Mouse (Mus musculus): ENCODE data around the gene Cdv3. TPM values are rescaled to one million over a fixed set of nuclear protein-coding genes. Genes with fewer than 3 reads are reported as not detected.

Cdv3 gene
- polyA plus RNA-seq, 1 experiment from 2014 or later = 80.9 TPM

DNA sequence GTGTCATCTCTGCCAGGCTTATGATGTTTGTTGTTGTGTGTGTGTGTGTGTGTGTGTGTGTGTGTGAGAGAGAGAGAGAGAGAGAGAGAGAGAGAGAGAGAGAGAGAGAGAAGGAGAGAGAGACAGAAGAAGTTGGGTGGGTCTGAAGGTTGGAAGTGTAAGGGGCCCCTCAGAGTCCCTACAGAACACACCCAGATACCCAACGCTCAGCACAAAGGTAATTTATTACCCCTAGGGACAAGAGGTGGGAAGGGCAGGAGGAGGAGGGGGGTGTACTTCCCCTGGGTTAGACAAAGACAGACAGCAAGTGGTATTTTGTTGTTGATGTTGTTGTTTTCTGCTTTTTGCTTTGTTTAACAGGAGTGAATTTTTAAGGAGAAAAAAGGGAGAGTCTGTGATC, 20.0 kb upstream of the Cdv3 start:
- Histone ChIP-seq H3K4me2 (no peak overlapping the region), H3K9ac (no peak overlapping the region), H3K27me3 (no peaks in the 10 kb centered on the region), H3K27ac (no peak overlapping the region), H3K4me3 (no peak overlapping the region), H3K4me1 (replicated peaks) (0 out of 2 replicates have a peak, but pooled peaks cover 4% of the 10 kb centered on the region), H3K36me3 (no peaks in the 10 kb centered on the region), H3K9me3 (no peaks in the 10 kb centered on the region)
- WGBS = 18% methylated on average over 1 of the region's 1 CpGs
- no peak for ATAC-seq (ENCODE audit: low FRiP score)

DNA sequence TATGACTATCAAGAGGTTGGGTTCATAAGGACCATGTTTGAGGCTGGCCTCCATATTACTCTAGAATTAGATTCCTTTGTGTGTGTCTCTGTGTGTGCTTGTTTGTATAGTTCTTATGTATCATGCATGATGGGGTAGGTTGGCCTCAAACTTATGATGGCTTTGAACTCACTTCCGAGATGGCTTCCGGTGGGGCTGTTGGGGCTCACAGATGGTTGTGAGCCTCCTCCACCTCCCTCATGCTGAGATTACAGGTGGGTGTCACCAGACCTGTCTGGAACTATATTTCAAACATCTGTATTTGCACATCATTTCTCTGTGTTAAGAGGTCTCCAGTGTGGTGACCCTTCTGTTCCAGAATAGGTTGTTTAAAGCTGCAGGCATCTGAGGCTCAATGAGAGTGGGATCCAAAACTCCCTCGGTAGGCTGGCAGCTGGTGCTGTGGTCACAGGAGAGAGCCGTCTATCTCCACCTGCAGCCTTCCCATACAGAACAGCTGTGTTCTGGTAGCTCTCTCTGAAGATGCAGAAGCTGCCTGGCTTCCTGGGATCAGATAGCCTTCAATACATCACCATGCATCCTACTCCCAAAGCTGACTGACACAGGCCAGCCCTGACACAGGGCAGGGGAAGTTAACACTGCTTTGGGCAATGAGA, 18.6 kb upstream of the Cdv3 start:
- Histone ChIP-seq H3K4me2 (no peak overlapping the region), H3K9ac (no peak overlapping the region), H3K27me3 (no peaks in the 10 kb centered on the region), H3K36me3 (no peaks in the 10 kb centered on the region), H3K4me3 (no peak overlapping the region), H3K4me1 (replicated peaks) (0 out of 2 replicates have a peak, but pooled peaks cover 4% of the 10 kb centered on the region), H3K27ac (no peak overlapping the region), H3K9me3 (no peaks in the 10 kb centered on the region)
- ATAC-seq (ENCODE audit: low FRiP score) = no peak
- 87% methylated on average over 4 of the region's 4 CpGs for WGBS

DNA sequence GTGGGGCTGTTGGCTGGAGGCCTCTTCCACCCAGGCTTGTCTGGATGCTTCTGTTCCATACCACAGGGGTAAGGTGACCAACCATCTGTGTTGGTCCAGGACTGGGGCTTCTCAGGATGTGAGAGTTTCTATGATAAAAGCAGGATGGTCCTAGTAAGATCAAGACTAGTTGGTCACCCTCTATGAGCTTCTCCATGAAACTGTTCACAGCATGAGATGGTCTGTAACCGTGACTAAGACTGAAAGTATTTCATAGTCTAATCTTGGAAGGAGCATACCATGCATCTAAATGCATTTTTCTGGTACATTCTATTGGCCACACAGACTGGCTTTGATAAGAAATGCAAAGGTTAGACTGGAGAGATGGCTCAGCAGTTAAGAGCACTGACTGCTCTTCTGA, 17.9 kb upstream of the Cdv3 start:
- no peak for ATAC-seq (ENCODE audit: low FRiP score)
- H3K4me1 ChIP-seq (replicated peaks) = 0 out of 2 replicates have a peak, but pooled peaks cover 9% of the 10 kb centered on the region
- no peak overlapping the region for H3K9ac ChIP-seq
- WGBS = 92% methylated on average over 1 of the region's 1 CpGs
- H3K27ac ChIP-seq = no peak overlapping the region
- no peaks in the 10 kb centered on the region for H3K36me3 ChIP-seq
- no peak overlapping the region for H3K4me3 ChIP-seq
- H3K4me2 ChIP-seq = no peak overlapping the region
- no peaks in the 10 kb centered on the region for H3K9me3 ChIP-seq
- no peaks in the 10 kb centered on the region for H3K27me3 ChIP-seq

DNA sequence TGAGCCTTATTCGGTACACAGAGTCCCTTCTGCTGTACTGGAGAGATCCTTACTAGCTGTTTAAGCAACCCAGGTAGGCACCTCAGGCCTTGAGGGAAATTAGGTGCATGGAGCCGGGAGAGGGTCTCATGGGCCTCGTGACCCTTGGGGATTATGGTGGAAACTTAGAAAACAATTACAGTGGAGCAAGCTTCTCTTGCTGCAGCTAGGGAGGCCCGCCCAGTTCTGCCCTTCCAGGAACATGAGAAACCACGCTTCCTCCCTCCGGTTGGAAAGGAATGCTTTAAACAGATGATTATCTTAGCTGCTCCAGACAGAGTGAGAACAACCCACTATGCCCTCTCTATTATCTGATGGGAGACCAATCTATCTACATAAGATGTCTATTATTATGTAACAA, 17.3 kb upstream of the Cdv3 start:
- Histone ChIP-seq H3K4me2 (no peak overlapping the region), H3K4me3 (no peak overlapping the region), H3K9ac (no peak overlapping the region), H3K4me1 (replicated peaks) (0 out of 2 replicates have a peak, but pooled peaks cover 9% of the 10 kb centered on the region), H3K9me3 (no peaks in the 10 kb centered on the region), H3K36me3 (no peaks in the 10 kb centered on the region), H3K27ac (no peak overlapping the region), H3K27me3 (no peaks in the 10 kb centered on the region)
- 79% methylated on average over 6 of the region's 6 CpGs for WGBS
- no peak for ATAC-seq (ENCODE audit: low FRiP score)

DNA sequence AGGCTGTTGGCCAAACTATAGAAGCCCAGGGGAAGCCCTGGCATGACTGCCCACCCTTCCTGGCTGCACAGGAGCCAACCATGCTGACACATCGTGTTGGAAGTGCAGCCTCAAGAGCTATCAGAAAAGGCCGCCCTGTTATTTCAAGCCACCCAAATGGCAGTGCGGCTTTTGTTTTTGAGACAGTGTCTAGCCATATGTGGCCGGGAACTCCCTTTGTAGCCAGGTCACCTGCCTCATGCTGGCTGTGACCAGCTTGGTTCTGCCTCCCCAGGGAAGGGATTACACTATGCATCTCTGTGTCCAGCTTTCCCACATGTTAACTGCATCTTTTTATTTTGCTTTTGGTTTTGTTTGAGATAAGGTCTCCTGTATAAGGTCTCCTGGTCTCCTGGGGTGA, 14.9 kb upstream of the Cdv3 start:
- Histone ChIP-seq H3K4me3 (no peak overlapping the region), H3K9me3 (no peaks in the 10 kb centered on the region), H3K4me2 (no peak overlapping the region), H3K36me3 (no peaks in the 10 kb centered on the region), H3K27ac (no peak overlapping the region), H3K27me3 (no peaks in the 10 kb centered on the region), H3K9ac (no peak overlapping the region), H3K4me1 (replicated peaks) (0 out of 2 replicates have a peak, but pooled peaks cover 6% of the 10 kb centered on the region)
- 85% methylated on average over 4 of the region's 4 CpGs for WGBS
- no peak for ATAC-seq (ENCODE audit: low FRiP score)

DNA sequence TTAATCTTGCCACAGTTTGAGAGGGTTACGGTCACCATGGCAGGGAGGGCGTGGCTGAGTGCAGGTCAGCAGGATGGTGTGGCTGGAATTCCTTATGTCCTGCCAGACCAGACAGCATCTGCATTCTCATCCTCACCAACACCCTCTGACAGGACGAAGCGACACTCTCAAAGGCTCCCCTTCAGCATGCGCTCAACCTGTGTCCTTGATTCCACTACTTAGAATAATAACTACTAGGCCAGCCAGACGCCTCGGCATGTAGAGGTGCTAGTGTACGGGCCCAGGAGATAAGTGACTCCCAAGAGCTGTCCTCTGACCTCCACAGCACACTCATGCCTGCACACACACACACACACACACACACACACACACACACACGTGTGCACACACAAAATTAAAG, 13.6 kb upstream of the Cdv3 start:
- Histone ChIP-seq H3K4me1 (replicated peaks) (0 out of 2 replicates have a peak, but pooled peaks cover 6% of the 10 kb centered on the region), H3K36me3 (no peaks in the 10 kb centered on the region), H3K9me3 (no peaks in the 10 kb centered on the region), H3K9ac (no peak overlapping the region), H3K27me3 (no peaks in the 10 kb centered on the region), H3K27ac (no peak overlapping the region), H3K4me2 (no peak overlapping the region), H3K4me3 (no peak overlapping the region)
- ATAC-seq (ENCODE audit: low FRiP score) = no peak
- 76% methylated on average over 9 of the region's 9 CpGs for WGBS

DNA sequence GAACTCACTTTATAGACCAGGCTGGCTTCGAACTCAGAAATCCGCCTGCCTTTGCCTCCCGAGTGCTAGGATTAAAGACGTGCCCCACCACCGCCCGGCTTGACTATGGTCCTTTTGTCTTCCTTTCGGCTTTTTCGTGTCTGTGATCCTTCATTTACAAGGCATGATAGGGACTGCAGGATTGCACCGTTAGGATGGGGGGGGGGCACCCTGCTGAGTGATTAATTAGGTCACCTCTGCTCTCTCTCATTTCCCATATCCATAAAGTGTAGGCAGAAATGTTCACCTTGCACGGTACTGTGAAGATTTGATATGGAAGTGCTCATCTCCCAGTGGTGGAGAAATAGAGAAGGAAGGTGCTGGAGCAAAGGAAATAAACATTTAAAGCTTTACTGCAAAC, 13.0 kb upstream of the Cdv3 start:
- H3K4me3 ChIP-seq = no peak overlapping the region
- 53% methylated on average over 10 of the region's 10 CpGs for WGBS
- no peak overlapping the region for H3K9ac ChIP-seq
- H3K4me2 ChIP-seq = no peak overlapping the region
- H3K36me3 ChIP-seq = no peaks in the 10 kb centered on the region
- no peaks in the 10 kb centered on the region for H3K27me3 ChIP-seq
- H3K9me3 ChIP-seq = no peaks in the 10 kb centered on the region
- H3K27ac ChIP-seq = no peak overlapping the region
- ATAC-seq (ENCODE audit: low FRiP score) = no peak
- H3K4me1 ChIP-seq (replicated peaks) = 0 out of 2 replicates have a peak, but pooled peaks cover 6% of the 10 kb centered on the region

DNA sequence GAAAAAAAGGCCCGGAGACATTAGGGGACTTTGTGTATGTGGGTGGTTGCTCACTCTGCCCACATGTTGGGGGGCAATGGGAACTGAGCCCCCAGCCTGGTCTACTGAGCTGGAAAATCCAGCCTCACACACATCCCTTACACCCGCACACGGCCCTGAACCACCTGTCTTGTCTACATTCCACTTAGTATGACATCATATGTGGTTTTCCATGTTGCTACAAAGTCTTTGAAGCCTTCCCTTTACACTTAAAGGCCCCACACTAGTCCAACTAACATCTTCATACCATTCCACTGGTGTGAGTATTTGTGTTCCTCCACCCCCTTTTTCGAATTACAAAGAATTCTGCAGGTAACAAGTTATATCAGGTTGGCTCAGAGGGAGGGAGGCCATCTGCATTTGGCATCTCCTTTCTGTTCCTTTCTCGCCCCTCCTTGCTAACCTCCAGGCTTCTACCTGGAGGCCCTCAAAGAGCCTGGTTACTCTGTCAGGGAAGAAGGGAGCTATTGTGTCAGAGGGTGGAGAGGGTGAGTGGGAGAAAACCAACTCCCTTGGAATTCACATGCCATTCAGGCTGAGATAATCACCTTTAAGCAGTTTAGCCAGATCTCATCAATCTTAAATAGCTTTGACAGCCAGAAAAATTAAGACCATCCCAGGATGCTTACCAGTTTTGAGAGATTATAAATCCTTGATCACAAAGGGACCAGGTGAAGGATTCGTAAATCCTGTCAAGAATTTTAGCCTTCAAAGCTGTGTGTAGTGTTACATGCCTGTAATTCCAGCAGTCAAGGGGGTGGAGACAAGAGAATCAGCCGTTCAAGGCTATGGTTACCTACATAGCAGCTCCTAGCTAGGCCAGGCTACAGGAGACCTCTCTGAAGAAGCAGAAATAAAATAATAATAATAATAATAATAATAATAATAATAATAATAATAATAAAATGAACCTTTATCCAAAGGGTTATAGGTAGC, 11.0 kb upstream of the Cdv3 start:
- no peak for ATAC-seq (ENCODE audit: low FRiP score)
- Histone ChIP-seq H3K9me3 (no peaks in the 10 kb centered on the region), H3K4me2 (no peak overlapping the region), H3K36me3 (no peaks in the 10 kb centered on the region), H3K27ac (no peak overlapping the region), H3K9ac (no peak overlapping the region), H3K27me3 (no peaks in the 10 kb centered on the region), H3K4me3 (no peak overlapping the region), H3K4me1 (replicated peaks) (0 out of 2 replicates have a peak, but pooled peaks cover 6% of the 10 kb centered on the region)
- WGBS = 78% methylated on average over 7 of the region's 7 CpGs

DNA sequence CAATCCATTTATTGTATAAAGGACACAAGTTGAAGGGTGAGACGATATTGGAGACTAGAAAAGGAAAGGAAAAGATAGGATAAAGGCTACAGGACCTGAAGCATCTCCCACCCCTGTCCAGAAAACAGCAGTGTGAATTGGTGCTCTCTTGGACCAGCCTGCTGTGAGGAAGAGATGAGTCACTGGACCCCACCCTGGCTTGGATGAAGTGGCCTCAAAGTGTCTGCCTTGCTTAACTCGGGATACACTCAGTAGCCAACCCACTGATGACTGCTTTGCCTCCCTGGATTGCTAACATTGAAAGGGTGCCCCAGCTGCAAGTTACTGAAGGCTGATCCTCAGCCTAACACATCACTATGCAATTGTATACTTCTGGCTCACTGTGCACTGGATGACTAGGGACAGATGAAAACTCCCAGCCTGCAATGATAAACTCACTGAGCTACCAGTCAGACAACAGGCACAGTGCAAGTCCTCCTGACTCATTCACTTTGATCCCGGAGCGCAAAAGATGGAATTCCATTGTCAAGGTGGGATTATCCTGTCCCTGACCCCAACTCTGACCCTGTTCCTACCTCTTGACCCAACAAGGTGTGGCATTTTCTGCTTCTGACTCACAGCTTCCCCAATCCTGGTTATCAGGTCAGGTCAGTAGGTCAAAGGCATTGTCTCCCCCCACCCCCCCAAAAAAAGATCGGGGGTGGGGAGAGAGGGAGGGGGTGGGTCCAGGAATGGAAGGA, 6.8 kb upstream of the Cdv3 start:
- Histone ChIP-seq H3K9me3 (no peaks in the 10 kb centered on the region), H3K4me2 (no peak overlapping the region), H3K36me3 (no peaks in the 10 kb centered on the region), H3K27ac (no peak overlapping the region), H3K4me1 (replicated peaks) (no peaks in the 10 kb centered on the region; the same call in 1 of the 2 replicates), H3K4me3 (no peak overlapping the region), H3K9ac (no peak overlapping the region), H3K27me3 (no peaks in the 10 kb centered on the region)
- WGBS = 78% methylated on average over 5 of the region's 5 CpGs
- ATAC-seq (ENCODE audit: low FRiP score) = no peak

DNA sequence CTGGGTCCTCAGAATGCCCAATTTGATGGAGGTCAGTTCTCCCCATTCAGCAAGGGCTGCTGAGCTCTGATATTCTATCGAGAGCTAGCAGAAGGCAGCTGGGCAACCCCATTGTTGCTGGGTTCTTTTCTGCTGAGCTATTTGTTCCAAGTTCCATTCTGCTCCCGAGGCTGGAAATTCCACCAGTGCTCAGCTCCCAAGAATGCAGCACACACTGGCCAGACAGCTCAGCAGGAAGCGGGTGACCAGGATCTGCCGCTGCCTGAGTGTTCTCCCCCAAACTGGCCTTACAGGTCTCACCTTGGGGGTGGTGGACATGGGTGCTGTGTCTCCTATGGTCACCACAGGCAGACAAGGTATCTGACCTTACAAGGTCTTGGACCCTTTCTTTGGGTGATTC, 4.3 kb upstream of the Cdv3 start:
- H3K9me3 ChIP-seq = no peaks in the 10 kb centered on the region
- H3K27ac ChIP-seq = no peak overlapping the region
- H3K36me3 ChIP-seq = no peaks in the 10 kb centered on the region
- no peak overlapping the region for H3K4me2 ChIP-seq
- H3K4me1 ChIP-seq (replicated peaks) = peaks cover 10% of the 10 kb centered on the region
- no peaks in the 10 kb centered on the region for H3K27me3 ChIP-seq
- ATAC-seq (ENCODE audit: low FRiP score) = no peak
- H3K9ac ChIP-seq = no peak overlapping the region
- 50% methylated on average over 4 of the region's 4 CpGs for WGBS
- H3K4me3 ChIP-seq = no peak overlapping the region

DNA sequence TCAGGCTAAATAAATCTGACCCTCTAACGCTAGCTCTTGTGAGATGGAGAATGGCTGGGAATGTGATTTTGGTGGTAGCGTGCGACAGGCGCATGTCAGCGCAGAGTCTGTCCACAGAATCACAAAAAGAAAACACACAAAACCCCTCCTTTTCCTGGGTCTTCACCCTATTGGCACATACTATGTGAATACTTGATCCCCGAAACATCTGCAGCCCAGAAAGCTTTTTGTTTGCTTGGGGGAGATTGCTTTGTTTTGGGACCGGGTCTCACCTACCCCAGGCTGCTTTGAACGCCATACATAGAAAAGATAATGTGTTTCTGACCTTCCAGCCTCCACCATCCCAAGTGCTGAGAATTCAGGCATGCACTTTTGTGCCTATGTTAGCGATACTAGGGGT, 716 bp upstream of the Cdv3 start:
- H3K9me3 ChIP-seq = no peaks in the 10 kb centered on the region
- peak overlapping the region; percentile 63; the same call in 1 of the 2 replicates for H3K9ac ChIP-seq
- H3K4me3 ChIP-seq = peak overlapping the region; percentile 92
- peak overlapping the region; percentile 61 for H3K4me2 ChIP-seq
- H3K27ac ChIP-seq = peak overlapping the region; percentile 79
- WGBS = 60% methylated on average over 9 of the region's 9 CpGs
- H3K27me3 ChIP-seq = no peaks in the 10 kb centered on the region
- ATAC-seq (ENCODE audit: low FRiP score) = no peak
- peaks cover 29% of the 10 kb centered on the region for H3K4me1 ChIP-seq (replicated peaks)
- no peaks in the 10 kb centered on the region for H3K36me3 ChIP-seq
